Mouse (Mus musculus) midbrain, embryonic 12.5 days (tissue): ENCODE measurements around the gene Rb1. TPM values are rescaled to one million over a fixed set of nuclear protein-coding genes. Genes with fewer than 3 reads are reported as not detected.

Experiments
- ATAC-seq: fragments of 200-750 bp; cut with Nextera tagmentation; 2 replicates; pipeline ENCODE4 v1.8.0; 2017; ENCODE audit warnings: low read depth, moderate TSS enrichment, moderate library complexity; ENCODE audit not compliant: low FRiP score
- H3K27ac ChIP-seq: fragments of 300-500 bp; sonication (generic); replicated peaks from 2 replicates; pipeline ENCODE4 v1.5.1; 2016; ENCODE audit warnings: mild to moderate bottlenecking
- H3K27me3 ChIP-seq: fragments of 300-500 bp; sonication (generic); 2 replicates; pipeline ENCODE4 v1.6.1; 2016; ENCODE audit warnings: mild to moderate bottlenecking
- H3K36me3 ChIP-seq: fragments of 300-500 bp; sonication (generic); 2 replicates; pipeline ENCODE4 v1.6.1; 2016
- H3K4me1 ChIP-seq: fragments of 300-500 bp; sonication (generic); 2 replicates; pipeline ENCODE4 v1.6.1; 2016
- H3K4me2 ChIP-seq: fragments of 300-500 bp; sonication (generic); replicated peaks from 2 replicates; pipeline ENCODE4 v1.6.1; 2016; ENCODE audit warnings: mild to moderate bottlenecking, moderate library complexity
- H3K4me3 ChIP-seq: fragments of 300-500 bp; sonication (generic); 2 replicates; pipeline ENCODE4 v1.5.1; 2016; ENCODE audit warnings: mild to moderate bottlenecking
- H3K9ac ChIP-seq: fragments of 300-500 bp; sonication (generic); replicated peaks from 2 replicates; pipeline ENCODE4 v1.6.1; 2016; ENCODE audit warnings: mild to moderate bottlenecking, moderate library complexity
- H3K9me3 ChIP-seq: fragments of 300-500 bp; sonication (generic); 2 replicates; pipeline ENCODE4 v1.6.1; 2016; ENCODE audit warnings: mild to moderate bottlenecking
- WGBS: fragments of 180-500 bp; shearing (Covaris S2); methylation state at CpG from one replicate; pipeline ENCODE4 v1.1.7; 2016; 5-methylcytosine and 5-hydroxymethylcytosine counted together
- polyA plus RNA-seq: library from polyadenylated mRNA; unstranded; fragments of >200 nt; fragmentation: Nextera tagmentation; extraction: Ambion mirVana; gene quantifications from 2 replicates; pipeline ENCODE4 v1.2.1, GENCODE M21; 2016

Gene Rb1
- 34.0 and 34.6 TPM in 2 replicates for polyA plus RNA-seq

DNA sequence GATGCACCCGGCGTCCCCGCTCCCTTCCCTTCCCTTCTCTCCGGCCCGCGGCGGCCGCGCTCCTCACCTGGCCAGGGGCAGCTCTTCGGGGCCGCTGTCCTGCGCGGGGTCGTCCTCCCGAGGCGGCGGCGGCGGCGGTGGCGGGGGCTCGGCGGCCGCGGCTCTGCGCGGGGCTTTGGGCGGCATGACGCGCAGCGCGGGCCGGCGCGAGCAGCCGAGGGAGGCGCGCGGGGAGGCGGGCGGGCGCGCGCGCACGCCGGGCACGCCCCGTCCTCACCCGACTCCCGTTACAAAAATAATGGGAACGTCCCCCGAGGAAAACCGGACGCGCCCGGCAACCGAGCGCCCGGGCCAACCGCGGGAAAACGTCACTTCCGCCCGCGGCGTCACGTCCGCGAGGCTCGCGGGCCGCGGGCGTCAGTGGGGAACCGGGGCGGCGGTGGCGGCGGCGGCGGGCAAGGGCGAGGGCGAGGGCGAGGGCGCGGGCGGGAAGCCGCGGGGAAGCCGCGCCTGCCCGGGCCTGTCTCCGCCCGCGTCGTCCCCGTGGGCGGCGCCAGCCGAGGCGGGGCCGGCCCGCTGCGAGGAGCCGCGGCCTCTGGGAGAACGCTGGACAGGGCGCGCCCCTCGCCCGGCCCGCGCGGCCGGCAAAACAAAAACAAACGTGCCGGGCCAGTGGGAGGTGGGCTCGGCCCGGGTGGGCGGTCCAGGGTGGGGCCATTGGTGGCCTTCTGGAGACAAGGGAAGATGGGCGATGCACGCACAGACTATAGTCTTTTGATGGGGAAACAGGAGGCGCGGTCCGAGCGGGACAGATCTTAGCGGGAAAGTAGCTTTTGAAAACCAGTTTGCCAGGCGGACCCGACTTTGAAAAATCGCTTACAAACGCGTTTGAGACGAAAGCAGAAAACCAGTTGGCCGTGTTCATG lies at the start of gene Rb1:
TSS of gene Rb1 (minus strand) at position 367 of the 926 bp plus-strand sequence.
- Histone ChIP-seq H3K4me2 (peak within 1 kb of the TSS; percentile 78), H3K27me3 (no peaks in the 10 kb centered on the region), H3K9ac (peak within 1 kb of the TSS; percentile 90), H3K4me1 (peaks cover 14% of the 10 kb centered on the region), H3K9me3 (no peaks in the 10 kb centered on the region), H3K4me3 (peak within 1 kb of the TSS; percentile 95), H3K36me3 (peaks cover 7% of the 10 kb centered on the region; the same call in 1 of the 2 replicates), H3K27ac (peak within 1 kb of the TSS; percentile 98)
- peak; percentile 90 for ATAC-seq
- under 1% methylated on average over 121 of the region's 135 CpGs for WGBS

DNA sequence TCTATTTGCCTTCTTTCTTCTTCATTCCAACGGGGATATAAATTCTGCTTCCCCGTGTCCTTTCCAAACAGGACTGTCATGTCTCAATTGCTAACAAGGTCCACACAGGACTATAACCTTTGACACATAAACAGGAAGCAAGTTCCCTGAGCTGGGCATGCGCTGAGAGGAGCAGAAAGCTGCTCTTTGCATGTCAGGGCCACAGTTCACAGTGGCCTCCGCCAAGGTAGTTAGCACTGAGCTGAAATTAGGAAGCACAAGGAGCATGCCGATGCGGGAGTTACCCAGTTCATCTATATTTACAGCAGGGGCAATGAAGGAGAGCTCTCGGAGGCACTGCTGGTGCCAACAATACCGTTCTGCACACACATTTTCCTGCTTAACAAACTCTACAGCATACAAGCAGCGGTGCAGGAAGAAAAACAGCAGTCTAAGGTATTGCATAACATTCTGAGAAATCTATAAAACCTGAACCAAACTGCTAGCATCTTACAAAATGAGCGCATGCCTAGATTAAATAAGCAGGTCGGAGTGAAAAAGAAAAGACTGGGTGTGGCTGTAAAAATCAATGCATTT lies 48.8 kb upstream of the Rb1 start:
- Histone ChIP-seq H3K27me3 (no peaks in the 10 kb centered on the region), H3K27ac (no peak overlapping the region), H3K9ac (no peak overlapping the region), H3K36me3 (peaks cover 21% of the 10 kb centered on the region), H3K4me3 (no peak overlapping the region), H3K4me2 (no peak overlapping the region), H3K9me3 (no peaks in the 10 kb centered on the region), H3K4me1 (peaks cover 8% of the 10 kb centered on the region; the same call in 1 of the 2 replicates)
- 75% methylated on average over 11 of the region's 11 CpGs for WGBS
- ATAC-seq = no peak

DNA sequence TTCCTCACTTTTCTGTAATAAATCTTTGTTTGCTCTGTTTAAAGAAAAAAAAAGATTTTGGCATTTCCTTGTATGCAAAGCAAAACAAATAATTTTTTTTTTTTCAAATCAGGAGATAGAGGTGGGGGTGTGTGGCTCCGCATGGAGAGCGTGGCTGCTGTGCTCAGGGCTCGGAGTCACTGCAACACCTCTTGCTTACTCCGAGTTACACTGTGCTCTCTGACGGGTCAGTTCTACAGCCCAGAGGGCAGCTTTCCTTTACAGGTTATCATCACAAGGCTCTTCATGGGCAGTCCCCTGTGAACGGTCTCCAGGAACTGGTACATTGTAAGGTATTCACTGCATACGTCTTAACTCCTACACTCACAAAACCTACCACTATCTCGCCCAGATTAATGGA lies 48.0 kb upstream of the Rb1 start:
- WGBS = 82% methylated on average over 8 of the region's 8 CpGs
- H3K27me3 ChIP-seq = no peaks in the 10 kb centered on the region
- peaks cover 8% of the 10 kb centered on the region; the same call in 1 of the 2 replicates for H3K4me1 ChIP-seq
- H3K27ac ChIP-seq = no peak overlapping the region
- no peaks in the 10 kb centered on the region for H3K9me3 ChIP-seq
- no peak overlapping the region for H3K4me3 ChIP-seq
- no peak overlapping the region for H3K4me2 ChIP-seq
- peaks cover 16% of the 10 kb centered on the region for H3K36me3 ChIP-seq
- no peak for ATAC-seq
- H3K9ac ChIP-seq = no peak overlapping the region

DNA sequence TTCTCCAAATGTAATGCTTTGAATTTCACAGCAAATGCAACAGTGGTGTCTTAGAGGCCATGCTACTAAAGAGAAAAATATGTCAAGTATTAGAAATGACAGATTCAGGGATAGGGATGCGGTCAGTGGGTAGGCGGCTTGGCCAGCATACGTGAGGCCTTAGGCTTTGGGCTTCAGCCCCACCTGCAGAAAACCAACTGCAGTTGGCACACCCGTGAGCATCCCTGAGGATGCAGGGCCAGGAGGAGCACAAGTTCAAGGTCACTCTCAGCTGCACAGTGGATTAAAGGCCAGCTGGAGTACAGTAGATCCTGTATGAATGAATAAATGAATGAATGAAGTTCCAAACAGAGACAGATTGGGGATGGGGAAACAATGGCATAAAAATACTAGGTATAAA lies 47.4 kb upstream of the Rb1 start:
- WGBS = 91% methylated on average over 4 of the region's 4 CpGs
- Histone ChIP-seq H3K36me3 (peaks cover 16% of the 10 kb centered on the region), H3K4me2 (no peak overlapping the region), H3K4me3 (no peak overlapping the region), H3K9me3 (no peaks in the 10 kb centered on the region), H3K27ac (no peak overlapping the region), H3K4me1 (peaks cover 8% of the 10 kb centered on the region; the same call in 1 of the 2 replicates), H3K27me3 (no peaks in the 10 kb centered on the region), H3K9ac (no peak overlapping the region)
- ATAC-seq = no peak

DNA sequence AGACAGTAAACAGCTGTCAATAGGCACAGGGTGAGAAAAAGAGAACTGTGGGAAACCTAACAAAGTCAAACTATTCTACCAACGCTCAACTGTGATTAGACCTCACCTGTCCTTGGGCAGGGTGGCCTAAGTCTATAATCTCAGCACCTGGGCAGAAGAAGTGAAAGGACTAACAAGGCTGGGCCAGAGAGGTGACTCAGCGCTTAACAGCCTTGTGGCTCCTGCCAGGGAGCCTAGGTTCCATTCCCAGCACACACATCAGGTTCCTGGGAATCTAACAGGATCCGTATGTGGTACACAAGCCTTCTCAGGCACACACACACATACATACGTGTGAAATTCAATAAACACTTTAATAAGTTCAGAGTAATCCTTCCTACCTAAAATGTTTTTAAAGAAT lies 46.0 kb upstream of the Rb1 start:
- H3K9me3 ChIP-seq = no peaks in the 10 kb centered on the region
- peaks cover 19% of the 10 kb centered on the region for H3K36me3 ChIP-seq
- H3K9ac ChIP-seq = no peak overlapping the region
- 88% methylated on average over 4 of the region's 4 CpGs for WGBS
- H3K4me2 ChIP-seq = no peak overlapping the region
- no peak overlapping the region for H3K27ac ChIP-seq
- no peaks in the 10 kb centered on the region for H3K27me3 ChIP-seq
- 0 out of 2 replicates have a peak, but pooled peaks cover 8% of the 10 kb centered on the region for H3K4me1 ChIP-seq
- H3K4me3 ChIP-seq = no peak overlapping the region
- no peak for ATAC-seq

DNA sequence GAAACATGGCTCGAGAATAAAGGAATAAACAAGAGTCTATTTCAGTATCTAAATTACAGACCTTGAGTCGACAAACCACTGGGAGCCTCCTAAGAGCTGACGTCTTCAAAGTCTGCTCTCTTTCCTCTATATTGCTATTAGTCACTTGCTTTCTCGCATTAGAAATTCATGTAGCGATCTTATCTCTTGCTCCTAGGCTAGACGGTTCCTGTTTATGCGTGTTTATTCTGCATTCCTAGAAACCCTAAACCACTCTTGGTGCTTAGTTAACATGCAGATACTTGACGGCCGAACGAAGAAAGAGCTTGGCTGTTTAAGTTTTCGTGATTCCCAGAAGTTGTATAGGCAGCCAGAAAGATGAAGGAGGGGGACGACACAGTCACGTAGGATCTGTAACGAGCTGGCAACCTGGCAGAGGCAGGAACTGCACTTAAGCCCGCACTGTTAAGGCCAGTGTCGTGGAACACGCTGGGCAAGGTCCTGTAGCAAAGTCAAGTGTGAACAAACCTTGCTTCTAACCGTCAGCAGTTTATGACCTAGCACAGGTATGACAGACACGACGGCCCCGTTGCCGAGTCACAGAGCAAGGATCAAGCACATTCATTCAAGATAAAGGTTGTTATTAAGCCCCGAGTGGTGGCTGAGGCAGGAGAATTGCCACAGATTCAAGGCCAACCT lies 45.2 kb upstream of the Rb1 start:
- Histone ChIP-seq H3K4me1 (0 out of 2 replicates have a peak, but pooled peaks cover 5% of the 10 kb centered on the region), H3K4me2 (no peak overlapping the region), H3K9ac (no peak overlapping the region), H3K27ac (no peak overlapping the region), H3K27me3 (no peaks in the 10 kb centered on the region), H3K9me3 (no peaks in the 10 kb centered on the region), H3K4me3 (no peak overlapping the region), H3K36me3 (peaks cover 26% of the 10 kb centered on the region)
- 88% methylated on average over 23 of the region's 23 CpGs for WGBS
- no peak for ATAC-seq

DNA sequence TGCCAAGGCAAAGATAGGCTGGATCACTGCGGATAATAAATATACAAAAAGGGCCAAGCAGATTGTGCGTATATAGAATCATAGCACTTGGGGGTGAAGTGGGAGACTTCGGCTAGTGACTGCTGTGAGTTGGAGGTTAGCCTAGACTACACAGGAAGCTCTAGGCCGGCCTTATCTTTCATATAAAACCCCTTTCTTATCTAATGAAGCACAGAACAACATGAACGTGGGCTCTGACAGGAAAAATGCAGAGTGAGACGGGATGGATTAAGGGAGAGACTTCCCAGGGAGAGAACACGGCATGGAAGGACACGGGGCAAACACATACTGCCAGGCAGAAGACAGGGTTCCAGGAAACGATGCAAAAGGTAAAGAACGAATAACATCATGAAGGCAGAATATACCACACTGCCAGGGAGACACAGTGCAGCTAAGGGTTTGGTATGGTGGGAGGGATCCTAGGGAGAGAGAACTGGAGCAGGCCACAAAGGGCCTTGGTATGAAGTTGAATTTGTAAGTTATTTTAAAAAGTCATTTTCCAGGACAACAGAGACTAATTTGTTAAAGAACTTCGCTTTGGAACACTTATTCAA lies 44.6 kb upstream of the Rb1 start:
- no peak for ATAC-seq
- Histone ChIP-seq H3K4me1 (0 out of 2 replicates have a peak, but pooled peaks cover 5% of the 10 kb centered on the region), H3K27ac (no peak overlapping the region), H3K4me2 (no peak overlapping the region), H3K9ac (no peak overlapping the region), H3K36me3 (peaks cover 33% of the 10 kb centered on the region), H3K27me3 (no peaks in the 10 kb centered on the region), H3K4me3 (no peak overlapping the region), H3K9me3 (no peaks in the 10 kb centered on the region)
- 89% methylated on average over 11 of the region's 11 CpGs for WGBS

DNA sequence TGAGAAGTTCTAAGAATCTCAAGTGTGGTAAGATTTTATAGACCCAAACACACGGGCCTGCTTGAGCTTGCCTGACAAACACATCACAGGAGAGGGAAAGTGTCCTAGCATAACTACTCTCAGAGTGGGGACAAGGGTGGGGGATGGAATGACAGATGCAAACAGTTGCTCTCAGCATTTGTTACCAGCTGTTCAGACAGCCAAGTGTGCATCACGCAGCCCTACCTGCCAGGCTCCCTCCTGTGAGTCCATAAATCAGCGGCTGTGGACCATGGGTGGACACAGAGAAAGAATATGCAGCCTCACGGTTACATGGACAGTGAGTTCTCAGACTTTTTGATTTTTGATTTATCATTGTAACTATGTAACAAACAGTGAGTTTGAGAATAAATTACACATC lies 44.0 kb upstream of the Rb1 start:
- no peaks in the 10 kb centered on the region for H3K9me3 ChIP-seq
- H3K27ac ChIP-seq = no peak overlapping the region
- WGBS = 93% methylated on average over 4 of the region's 4 CpGs
- H3K4me1 ChIP-seq = 0 out of 2 replicates have a peak, but pooled peaks cover 4% of the 10 kb centered on the region
- no peak overlapping the region for H3K9ac ChIP-seq
- H3K27me3 ChIP-seq = no peaks in the 10 kb centered on the region
- no peak for ATAC-seq
- no peak overlapping the region for H3K4me3 ChIP-seq
- H3K4me2 ChIP-seq = no peak overlapping the region
- peaks cover 38% of the 10 kb centered on the region for H3K36me3 ChIP-seq

DNA sequence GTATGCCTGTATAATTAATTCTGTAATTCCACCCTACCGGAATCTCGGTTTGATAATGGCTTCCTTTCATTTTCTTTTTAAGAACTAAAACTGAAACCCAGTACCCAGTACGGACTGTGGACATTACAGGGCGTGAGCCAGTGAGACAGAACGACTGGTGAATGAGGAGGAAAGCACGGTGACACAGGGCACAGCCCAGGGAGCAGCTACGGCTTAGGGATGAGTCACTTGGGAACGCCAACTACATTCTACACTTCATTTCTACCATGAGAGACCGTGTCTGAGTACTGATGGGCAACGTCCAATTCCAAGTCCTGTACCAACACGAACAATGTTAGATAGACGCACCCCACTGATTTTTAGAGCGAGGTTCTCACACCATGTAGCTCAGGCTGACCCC lies 43.3 kb upstream of the Rb1 start:
- WGBS = 95% methylated on average over 13 of the region's 13 CpGs
- no peaks in the 10 kb centered on the region for H3K27me3 ChIP-seq

DNA sequence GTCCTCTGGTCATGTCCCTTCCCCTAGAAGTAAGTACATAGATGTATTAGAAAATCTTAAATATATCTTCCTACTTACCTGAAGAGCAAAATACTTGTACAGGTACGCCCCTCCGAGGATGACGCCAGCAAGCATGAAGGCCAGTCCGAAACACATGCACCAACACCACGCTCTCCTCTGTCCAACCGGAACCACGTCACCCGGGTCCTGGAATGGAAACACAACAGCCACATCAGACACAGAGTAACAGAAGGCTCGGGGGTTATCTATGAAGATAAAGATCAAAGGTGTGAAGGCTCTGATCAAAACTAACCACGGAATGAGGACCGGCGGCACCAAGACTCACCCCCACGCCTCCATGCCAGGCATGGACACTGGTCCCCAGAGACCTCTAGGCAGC lies 42.6 kb upstream of the Rb1 start:
- Histone ChIP-seq H3K4me2 (no peak overlapping the region), H3K9me3 (no peaks in the 10 kb centered on the region), H3K4me3 (no peak overlapping the region), H3K36me3 (peaks cover 52% of the 10 kb centered on the region), H3K27me3 (no peaks in the 10 kb centered on the region), H3K27ac (no peak overlapping the region), H3K4me1 (no peaks in the 10 kb centered on the region), H3K9ac (no peak overlapping the region)
- ATAC-seq = no peak
- WGBS = 95% methylated on average over 13 of the region's 13 CpGs

More for the DNA sequence above, 43.3 kb upstream of the Rb1 start:
- no peak overlapping the region for H3K4me2 ChIP-seq
- no peak overlapping the region for H3K9ac ChIP-seq
- no peaks in the 10 kb centered on the region for H3K9me3 ChIP-seq
- H3K4me3 ChIP-seq = no peak overlapping the region
- H3K4me1 ChIP-seq = no peaks in the 10 kb centered on the region
- H3K36me3 ChIP-seq = peaks cover 45% of the 10 kb centered on the region
- no peak overlapping the region for H3K27ac ChIP-seq
- ATAC-seq = no peak

DNA sequence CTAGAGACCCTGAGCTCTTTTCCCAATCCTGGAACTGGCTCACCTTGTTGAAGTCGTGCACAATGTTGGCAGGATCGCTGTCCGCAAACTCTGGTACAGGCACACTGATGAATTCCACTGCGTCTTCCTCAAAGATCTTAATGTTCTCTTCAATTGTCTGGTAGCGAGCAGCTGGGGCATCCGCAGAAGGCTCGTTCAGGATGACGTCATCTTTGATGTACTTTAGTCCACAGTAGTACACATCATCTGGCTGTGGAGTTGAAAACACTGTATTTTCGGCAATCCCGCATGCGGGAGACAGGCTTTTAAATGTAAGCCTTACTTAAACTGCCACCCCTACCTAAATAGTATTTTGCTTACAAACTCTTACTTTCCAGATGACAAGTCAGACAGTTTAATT lies 40.7 kb upstream of the Rb1 start:
- Histone ChIP-seq H3K9ac (no peak overlapping the region), H3K4me3 (no peak overlapping the region), H3K4me2 (no peak overlapping the region), H3K9me3 (no peaks in the 10 kb centered on the region), H3K4me1 (no peaks in the 10 kb centered on the region), H3K27ac (no peak overlapping the region), H3K27me3 (no peaks in the 10 kb centered on the region), H3K36me3 (peaks cover 69% of the 10 kb centered on the region)
- ATAC-seq = no peak
- WGBS = 92% methylated on average over 11 of the region's 11 CpGs
